Mouse (Mus musculus) T-helper 1 cell (primary cell): ENCODE measurements around the gene Plekha1.

Source experiments
- in situ Hi-C: fragments of 300-600 bp; cut with MboI, MseI; formaldehyde crosslinking; loops from one replicate; pipeline ENCODE4 v1.15.1; 2025; ENCODE audit warnings: high pct_unique_total_duplicates

The Plekha1 gene

DNA sequence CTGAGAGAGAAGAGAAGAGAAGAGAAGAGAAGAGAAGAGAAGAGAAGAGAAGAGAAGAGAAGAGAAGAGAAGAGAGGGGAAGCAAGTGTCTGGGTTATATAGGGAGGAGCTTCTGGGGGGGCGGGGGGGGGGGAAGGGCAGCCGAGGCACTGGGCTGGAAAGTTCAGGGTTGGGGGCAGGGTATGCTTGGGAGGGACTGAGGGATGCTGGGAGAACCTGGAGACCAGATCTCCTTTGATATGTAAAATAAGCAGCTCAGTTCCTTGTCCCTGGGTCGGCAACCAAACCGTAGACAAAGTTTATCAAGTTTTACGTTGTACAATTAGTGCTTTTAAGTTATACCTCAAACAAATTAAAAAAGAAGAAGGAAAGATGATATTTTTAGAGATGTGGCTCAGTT is 5.6 kb upstream of the Plekha1 start:
- in situ Hi-C loops, result no loop called here

GRCm38 (mm10) chr7:130860721-130861142 is 4.8 kb upstream of the Plekha1 start:
- in situ Hi-C loops, result no loop called here

- in situ Hi-C loops, result no loop called here
Observed at GRCm38 (mm10) chr7:130862501-130862900, 3.1 kb upstream of the Plekha1 start.

GRCm38 (mm10) chr7:130864711-130865110 is 845 bp upstream of the Plekha1 start:
- in situ Hi-C loops, result no loop called here

GRCm38 (mm10) chr7:130866640-130867039 is 1.1 kb downstream of the Plekha1 start:
- in situ Hi-C loops, result no loop called here

DNA sequence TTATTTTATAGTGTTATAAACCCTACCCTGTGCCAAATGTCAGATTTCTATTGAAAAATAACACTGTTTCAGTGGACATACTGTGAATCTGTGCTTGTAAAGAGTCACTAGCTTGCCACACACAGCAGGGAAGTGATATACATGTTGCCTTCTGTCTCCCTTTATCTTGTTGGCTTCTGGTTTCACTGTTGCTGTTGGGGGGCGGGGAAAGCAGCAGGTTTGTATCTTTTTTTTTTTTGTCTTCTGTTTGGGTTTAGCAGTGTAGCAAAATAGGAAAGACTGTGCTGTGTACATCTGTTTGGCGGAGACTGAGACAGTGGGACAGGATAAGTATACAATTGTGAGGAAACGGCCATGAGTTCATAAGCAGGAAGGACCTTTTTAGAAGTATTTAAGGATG is 1.7 kb downstream of the Plekha1 start:
- in situ Hi-C loops, result no loop called here

DNA sequence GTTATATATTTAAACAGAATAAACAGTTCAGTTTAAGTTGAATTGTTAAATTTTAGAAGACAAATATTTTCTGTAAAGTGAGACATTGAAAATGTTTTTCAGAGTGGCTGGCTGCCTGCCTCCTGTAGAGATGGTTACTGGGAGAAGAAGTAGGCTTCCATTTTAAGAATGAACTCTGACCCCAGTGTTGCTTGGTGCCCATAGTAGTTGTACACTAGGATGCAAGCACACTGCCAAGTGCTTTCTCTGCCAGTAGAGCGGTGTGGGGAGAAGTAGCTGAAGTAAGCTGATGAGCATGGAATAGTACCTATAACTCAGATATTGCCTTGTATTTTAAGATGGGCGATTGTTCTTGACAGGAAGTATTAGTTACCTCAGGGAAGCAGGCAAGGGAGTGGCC is 18.6 kb downstream of the Plekha1 start:
- in situ Hi-C loops, result no loop called here

- in situ Hi-C loops, result no loop called here
Observed at GRCm38 (mm10) chr7:130886246-130886645, 20.7 kb downstream of the Plekha1 start.

- in situ Hi-C loops, result no loop called here
Observed at GRCm38 (mm10) chr7:130887946-130888345, 22.4 kb downstream of the Plekha1 start.

DNA sequence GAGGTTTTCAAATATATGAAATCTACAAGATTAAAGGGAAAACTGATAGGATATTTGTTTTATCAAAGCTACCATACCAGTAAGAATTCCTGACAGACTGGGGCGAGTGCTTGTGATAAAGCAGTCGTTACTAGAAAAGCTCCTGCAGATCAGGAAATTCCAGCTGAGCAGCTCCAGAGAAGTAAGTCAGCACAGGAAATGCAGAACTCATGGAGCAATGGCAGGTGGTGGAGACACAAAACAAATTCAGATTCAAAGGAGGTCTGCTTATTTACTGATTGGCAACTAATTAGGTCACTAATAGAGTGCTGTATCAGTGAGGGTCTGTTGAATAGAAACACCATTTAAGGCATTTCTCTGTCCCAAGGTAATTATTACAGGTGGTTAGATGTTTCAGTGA is 25.3 kb downstream of the Plekha1 start:
- in situ Hi-C loops, result no loop called here

DNA sequence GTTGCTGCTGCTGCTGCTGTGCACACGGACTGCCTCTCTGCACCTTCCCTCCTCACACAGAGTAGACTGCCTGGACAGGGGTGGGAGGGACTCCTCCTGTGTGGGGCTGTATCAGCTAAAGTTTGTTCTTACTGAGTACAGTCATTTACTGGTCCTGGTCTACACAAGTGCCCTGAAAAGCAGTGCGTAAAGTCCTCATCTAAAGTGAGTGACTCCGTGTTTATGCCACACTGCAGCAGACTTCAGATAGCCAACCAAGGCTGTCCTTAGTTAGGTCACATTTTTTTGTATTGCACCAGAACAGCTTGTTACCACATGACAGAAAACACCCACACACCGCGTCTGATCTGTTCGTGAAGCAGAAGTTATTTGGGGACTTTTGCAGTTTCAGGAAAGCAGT is 27.4 kb downstream of the Plekha1 start:
- in situ Hi-C loops, result no loop called here

DNA sequence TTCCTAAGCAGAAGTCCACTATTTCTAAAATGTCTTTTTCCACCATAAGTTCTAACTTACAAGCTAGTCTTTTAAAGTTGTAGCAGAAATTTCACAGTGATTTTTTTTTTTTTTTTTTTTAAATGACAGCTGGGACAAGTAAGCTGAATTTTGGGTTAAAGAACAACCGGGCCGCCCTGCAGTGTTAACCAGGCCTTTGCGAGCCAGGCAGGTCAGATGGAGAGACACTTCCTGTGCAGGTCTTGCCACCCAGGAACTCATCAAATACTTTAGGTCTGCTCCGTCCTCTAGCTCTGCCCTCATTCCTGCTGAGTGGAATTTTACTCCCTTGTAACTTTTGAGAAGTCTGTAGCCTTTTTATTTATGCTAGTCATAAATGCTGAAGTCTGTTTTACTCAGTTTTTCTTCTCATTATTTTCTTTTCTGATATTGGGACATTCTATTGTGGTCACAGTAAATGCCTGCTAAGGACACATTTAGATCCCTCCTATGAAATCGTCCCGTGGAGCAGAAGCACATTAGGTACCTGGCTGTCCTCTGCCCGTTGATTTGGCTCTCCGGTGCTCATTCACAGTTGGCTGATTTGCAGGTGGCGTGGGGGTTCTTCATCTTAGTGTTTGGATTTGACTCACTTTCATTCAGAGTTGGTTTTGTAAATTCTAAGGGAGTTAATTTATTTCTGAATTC is 29.5 kb downstream of the Plekha1 start:
- in situ Hi-C loops, result no loop called here

DNA sequence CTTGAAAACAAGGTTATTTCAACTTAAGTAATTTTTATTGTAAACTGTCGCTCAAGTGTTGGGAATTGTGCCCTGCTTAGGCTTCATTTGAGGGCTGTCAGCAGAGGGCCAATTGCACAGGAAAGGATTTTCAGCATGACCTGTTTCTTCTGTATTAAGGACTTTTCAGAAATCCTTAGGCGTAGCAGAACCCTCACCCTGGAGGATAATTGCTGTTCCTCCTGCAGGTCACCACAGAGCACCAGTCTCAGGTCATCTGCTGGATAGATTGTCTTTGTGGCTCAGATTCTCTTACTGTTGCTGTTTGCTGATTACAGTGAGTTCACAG is 30.0 kb downstream of the Plekha1 start:
- in situ Hi-C loops, result no loop called here

DNA sequence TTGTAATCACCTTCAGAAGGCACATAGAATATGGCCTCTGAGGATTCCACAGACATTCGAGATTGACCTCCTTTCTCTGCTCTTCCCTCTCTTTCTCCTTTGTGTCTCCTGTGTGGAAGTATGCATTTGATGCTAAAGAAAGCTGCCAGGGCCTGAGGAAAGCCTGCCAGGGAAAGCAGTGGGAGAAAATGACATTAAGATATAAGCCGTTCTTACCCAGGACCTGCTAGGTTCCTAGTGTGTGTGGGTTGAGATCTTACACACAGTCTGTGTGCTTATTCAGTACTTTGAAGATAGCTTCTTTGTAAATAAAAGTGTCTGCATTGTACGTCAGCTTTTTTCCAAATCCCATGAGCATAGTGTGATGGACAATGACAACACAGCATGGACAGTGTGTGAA is 30.5 kb downstream of the Plekha1 start:
- in situ Hi-C loops, result no loop called here

DNA sequence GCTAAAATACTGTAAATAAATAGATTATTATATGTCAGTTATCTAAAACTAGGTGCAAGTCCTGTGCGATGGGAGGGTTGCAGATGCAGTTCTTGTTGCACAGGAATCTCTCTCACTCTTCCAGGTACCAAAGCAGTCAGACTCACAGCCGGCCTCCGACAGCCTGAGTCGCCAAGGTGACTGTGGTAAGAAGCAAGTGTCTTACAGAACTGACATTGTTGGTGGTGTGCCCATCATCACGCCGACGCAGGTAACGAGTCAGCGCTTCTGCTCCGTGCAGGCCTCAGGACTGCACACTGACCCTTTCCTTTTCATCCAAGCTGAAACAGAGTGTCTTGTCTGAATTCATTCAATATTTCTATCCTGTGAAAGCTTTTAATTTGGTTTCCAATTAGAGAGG is 31.6 kb downstream of the Plekha1 start:
- in situ Hi-C loops, result no loop called here

DNA sequence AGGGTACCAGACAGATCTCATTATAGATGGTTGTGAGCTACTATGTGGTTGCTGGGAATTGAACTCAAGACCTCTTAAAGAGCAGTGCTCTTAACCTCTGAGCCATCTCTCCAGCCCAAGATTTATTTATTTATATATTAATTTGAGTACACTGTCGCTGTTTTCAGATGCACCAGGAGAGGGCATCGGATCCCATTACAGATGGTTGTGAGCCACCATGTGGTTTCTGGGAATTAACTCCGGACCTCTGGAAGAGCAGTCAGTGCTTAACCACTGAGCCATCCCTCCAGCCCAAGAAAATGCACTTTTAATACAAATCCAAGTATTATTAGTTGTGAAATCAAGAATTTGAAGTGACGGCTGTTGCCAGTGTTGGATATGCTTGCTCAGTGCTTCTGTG is 32.8 kb downstream of the Plekha1 start:
- in situ Hi-C loops, result no loop called here

DNA sequence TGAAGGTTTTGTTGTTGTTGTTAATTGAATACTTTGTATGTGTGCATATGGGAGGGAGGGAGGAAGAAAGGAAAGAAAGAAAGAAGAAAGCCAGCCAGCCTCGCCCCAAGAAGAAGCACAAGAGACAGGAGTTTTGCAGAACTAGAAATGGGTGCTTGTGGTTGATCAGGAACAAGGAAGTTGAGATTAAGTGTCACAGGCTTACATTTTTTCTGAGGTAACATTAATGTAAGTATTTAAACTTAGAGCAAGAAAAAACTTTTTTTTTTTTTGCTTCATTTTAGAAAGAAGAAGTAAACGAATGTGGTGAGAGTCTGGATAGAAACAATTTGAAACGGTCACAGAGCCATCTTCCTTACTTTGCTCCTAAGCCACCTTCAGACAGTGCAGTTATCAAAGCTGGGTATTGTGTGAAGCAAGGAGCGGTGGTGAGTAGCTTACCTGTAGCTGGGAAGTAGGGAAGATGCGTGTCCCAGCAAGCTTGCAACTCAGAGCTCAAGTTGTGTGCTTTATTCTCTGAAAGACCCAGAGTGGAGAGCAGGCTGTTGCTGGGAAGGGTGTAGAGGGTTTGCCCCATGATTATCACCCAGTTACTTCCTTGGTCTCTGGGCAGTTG is 34.8 kb downstream of the Plekha1 start:
- in situ Hi-C loops, result no loop called here

DNA sequence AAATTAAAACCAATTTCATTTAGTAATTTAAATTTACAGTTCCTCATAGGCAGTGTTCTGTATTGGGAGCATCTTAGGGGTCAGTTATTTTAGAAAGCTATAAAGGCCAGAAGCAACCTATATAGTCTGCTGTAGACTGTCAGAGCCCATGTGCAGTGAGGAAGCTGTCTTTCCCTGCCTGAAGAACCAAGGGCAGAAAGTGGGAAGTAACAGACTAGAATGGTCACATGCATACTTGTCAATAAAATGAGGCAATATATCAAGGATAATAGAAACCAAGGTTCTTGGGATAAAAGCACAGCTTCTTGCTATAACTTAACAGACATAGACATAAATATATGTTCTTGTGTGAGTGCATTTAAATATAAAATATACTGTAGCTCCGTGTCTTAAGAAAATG is 37.4 kb downstream of the Plekha1 start:
- in situ Hi-C loops, result no loop called here

DNA sequence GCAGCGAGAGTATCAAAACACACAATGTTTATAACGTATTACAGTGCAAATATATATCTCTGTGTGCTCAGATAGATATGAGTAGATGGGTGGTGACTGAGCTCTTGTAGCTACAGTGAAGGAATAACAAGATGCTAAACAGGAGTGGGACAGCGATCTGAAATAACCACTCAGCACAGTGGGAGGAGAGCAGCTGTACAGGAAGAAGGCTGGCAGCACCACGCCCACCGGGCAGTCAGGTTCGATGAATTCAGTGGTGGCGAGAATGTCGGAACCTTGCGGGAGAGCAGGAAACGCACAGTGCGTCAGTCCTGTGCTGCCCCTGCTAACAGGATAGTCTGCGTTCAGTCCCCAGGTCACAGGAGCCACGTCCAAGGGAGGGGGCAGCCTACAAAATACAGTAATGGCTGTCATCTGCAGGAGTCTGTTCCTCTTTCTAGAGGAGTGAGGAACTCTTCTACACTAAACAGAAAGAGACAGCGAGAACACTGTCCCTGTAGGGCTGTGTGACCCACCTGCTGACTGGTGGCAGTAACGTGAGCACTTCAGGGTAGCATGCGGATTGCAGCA is 38.0 kb downstream of the Plekha1 start:
- in situ Hi-C loops, result no loop called here

- in situ Hi-C loops, result no loop called here
Observed at GRCm38 (mm10) chr7:130904571-130905365, 39.2 kb downstream of the Plekha1 start.

DNA sequence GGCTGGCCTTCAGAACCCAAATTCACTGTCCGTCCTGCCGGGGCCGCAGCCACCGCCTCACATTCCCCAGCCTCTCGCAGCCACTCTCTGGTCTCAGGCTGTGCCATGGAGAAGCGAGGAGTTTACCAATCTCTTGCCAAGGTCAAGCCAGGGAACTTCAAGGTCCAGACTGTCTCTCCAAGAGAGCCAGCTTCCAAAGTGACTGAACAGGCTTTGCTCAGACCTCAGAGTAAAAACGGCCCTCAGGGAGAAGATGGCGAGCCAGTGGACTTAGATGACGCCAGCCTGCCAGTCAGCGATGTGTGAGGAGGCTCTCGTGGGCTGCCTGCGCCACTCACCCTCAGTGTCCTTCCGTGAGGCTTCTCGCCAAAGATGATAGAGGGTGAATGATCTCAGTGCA is 45.3 kb downstream of the Plekha1 start:
- in situ Hi-C loops, result no loop called here

DNA sequence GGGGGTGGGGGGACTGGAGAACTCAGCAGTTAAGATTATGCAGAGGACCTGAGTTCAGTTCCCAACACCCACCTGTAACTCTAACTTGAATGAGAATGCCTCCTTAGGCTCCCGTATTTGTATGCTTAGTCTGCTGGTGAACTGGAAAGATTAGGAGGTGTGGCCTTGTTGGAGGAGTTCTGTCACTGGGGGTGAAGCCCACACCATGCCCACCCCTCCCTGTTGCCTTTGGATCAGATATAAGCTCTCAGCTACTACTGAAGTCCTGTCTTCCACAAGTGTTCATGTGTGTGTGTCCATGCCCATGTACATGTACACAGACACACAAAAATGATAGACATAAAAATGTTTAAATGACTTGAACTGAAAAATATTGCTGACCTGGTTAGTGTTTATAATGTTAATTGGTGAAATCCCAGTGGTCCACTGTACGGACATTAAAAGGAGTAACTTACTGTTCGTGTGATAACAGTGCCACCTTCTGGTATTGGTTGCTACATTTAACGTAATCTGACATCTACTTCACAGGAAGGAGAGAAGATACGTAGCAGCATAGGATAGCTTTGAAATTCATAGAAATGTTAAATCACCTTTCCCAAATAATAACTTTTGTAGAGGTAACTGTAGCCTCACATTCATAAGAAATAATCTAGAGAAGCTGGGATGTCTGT is 49.3 kb downstream of the Plekha1 start:
- in situ Hi-C loops, result no loop called here
